Mouse (Mus musculus) embryonic facial prominence, embryonic 11.5 days (tissue): ENCODE measurements at regions not wholly inside any gene's neighbourhood (a gene's known extent, or its start where the extent isn't known, plus 50 kb on each side); places are given as distances from the start of the nearest gene placed in this dataset.
"Not testable (repeated sequence)": the region's sequence is repeated elsewhere in the genome, so short reads cannot be mapped to it uniquely, and the experiment has no call there.

Experiments
- ATAC-seq: fragments of 200-750 bp; cut with Nextera tagmentation; replicated peaks from 2 replicates; pipeline ENCODE4 v1.8.0; 2017; ENCODE audit warnings: low read depth; ENCODE audit not compliant: insufficient number of reproducible peaks, low FRiP score, low TSS enrichment
- DNase-seq: peaks from one replicate; pipeline ENCODE4 v3.0.0-alpha.2; 2015; ENCODE audit warnings: low spot score
- H3K27ac ChIP-seq: fragments of 300-500 bp; sonication (generic); replicated peaks from 2 replicates; pipeline ENCODE4 v1.5.1; 2014; ENCODE audit warnings: mild to moderate bottlenecking, low read depth, low read length, control low read depth
- H3K27me3 ChIP-seq: fragments of 300-500 bp; sonication (generic); 2 replicates; pipeline ENCODE4 v1.6.1; 2014; ENCODE audit warnings: mild to moderate bottlenecking, low read length, moderate library complexity, mixed read lengths; ENCODE audit not compliant: control insufficient read depth, insufficient read depth
- H3K36me3 ChIP-seq: fragments of 300-500 bp; sonication (generic); replicated peaks from 2 replicates; pipeline ENCODE4 v1.6.1; 2014; ENCODE audit warnings: low read depth, mild to moderate bottlenecking, low read length, moderate library complexity, mixed read lengths; ENCODE audit not compliant: control insufficient read depth, insufficient read depth
- H3K4me1 ChIP-seq: fragments of 300-500 bp; sonication (generic); 2 replicates; pipeline ENCODE4 v1.6.1; 2014; ENCODE audit warnings: low read length, mixed read lengths; ENCODE audit not compliant: control insufficient read depth, insufficient read depth
- H3K4me2 ChIP-seq: fragments of 300-500 bp; sonication (generic); 2 replicates; pipeline ENCODE4 v1.6.1; 2014; ENCODE audit warnings: low read depth, mild to moderate bottlenecking, control low read depth, low read length, moderate library complexity
- H3K4me3 ChIP-seq: fragments of 300-500 bp; sonication (generic); 2 replicates; pipeline ENCODE4 v1.5.1; 2014; ENCODE audit warnings: low read depth, low read length, control low read depth
- H3K9ac ChIP-seq: fragments of 300-500 bp; sonication (generic); replicated peaks from 2 replicates; pipeline ENCODE4 v1.6.1; 2014; ENCODE audit warnings: mild to moderate bottlenecking, control low read depth, low read length
- H3K9me3 ChIP-seq: fragments of 300-500 bp; sonication (generic); replicated peaks from 2 replicates; pipeline ENCODE4 v1.6.1; 2016; ENCODE audit warnings: mild to moderate bottlenecking, low read length, inconsistent platforms, mixed read lengths; ENCODE audit not compliant: control insufficient read depth
- WGBS: fragments of 180-500 bp; shearing (Covaris S2); extraction: QIAGEN DNeasy Blood & Tissue Kit; methylation state at CpG from one replicate; pipeline ENCODE4 v1.1.7; 2014; 5-methylcytosine and 5-hydroxymethylcytosine counted together

- H3K9me3 ChIP-seq, result no peaks in the 10 kb centered on the region
- 65% methylated on average over 13 of the region's 13 CpGs for WGBS
- no peaks in the 10 kb centered on the region for H3K4me1 ChIP-seq
- no peaks in the 10 kb centered on the region for H3K36me3 ChIP-seq
- H3K27ac ChIP-seq, result no peak overlapping the region
- no peak overlapping the region for H3K4me3 ChIP-seq
- no peak overlapping the region for H3K9ac ChIP-seq
- DNase-seq (no peak), ATAC-seq (no peak)
- no peaks in the 10 kb centered on the region for H3K27me3 ChIP-seq
- no peak overlapping the region for H3K4me2 ChIP-seq
Measured at GRCm38 (mm10) chr13:52345375-52346026, 185.6 kb downstream of the Diras2 start.

GRCm38 (mm10) chr13:52346027-52346375 lies 185.1 kb downstream of the Diras2 start:
- Histone ChIP-seq H3K9ac (no peak overlapping the region), H3K4me2 (no peak overlapping the region), H3K4me3 (no peak overlapping the region), H3K4me1 (no peaks in the 10 kb centered on the region), H3K27me3 (no peaks in the 10 kb centered on the region), H3K27ac (no peak overlapping the region), H3K36me3 (no peaks in the 10 kb centered on the region), H3K9me3 (no peaks in the 10 kb centered on the region)
- 87% methylated on average over 5 of the region's 5 CpGs for WGBS
- DNase-seq (no peak), ATAC-seq (no peak)

- Histone ChIP-seq H3K36me3 (no peaks in the 10 kb centered on the region), H3K4me3 (no peak overlapping the region), H3K4me1 (no peaks in the 10 kb centered on the region), H3K4me2 (no peak overlapping the region), H3K27me3 (no peaks in the 10 kb centered on the region), H3K27ac (no peak overlapping the region), H3K9ac (no peak overlapping the region), H3K9me3 (no peaks in the 10 kb centered on the region)
- ATAC-seq (no peak), DNase-seq (no peak)
- WGBS, result 60% methylated on average over 2 of the region's 2 CpGs
Measured at GRCm38 (mm10) chr13:52347631-52348030, 183.4 kb downstream of the Diras2 start.

- Histone ChIP-seq H3K4me1 (no peaks in the 10 kb centered on the region), H3K4me2 (no peak overlapping the region), H3K9ac (no peak overlapping the region), H3K27me3 (no peaks in the 10 kb centered on the region), H3K36me3 (no peaks in the 10 kb centered on the region), H3K4me3 (no peak overlapping the region), H3K27ac (no peak overlapping the region), H3K9me3 (no peaks in the 10 kb centered on the region)
- ATAC-seq, result no peak
- DNase-seq, result no peak
- WGBS, result 84% methylated on average over 5 of the region's 5 CpGs
Measured at GRCm38 (mm10) chr13:52349606-52350005, 181.5 kb downstream of the Diras2 start.

GRCm38 (mm10) chr13:52352576-52352975 lies 178.5 kb downstream of the Diras2 start:
- H3K27ac ChIP-seq, result no peak overlapping the region
- no peak overlapping the region for H3K9ac ChIP-seq
- H3K4me1 ChIP-seq, result no peaks in the 10 kb centered on the region
- no peaks in the 10 kb centered on the region for H3K36me3 ChIP-seq
- H3K27me3 ChIP-seq, result no peaks in the 10 kb centered on the region
- WGBS, result 65% methylated on average over 4 of the region's 4 CpGs
- ATAC-seq (no peak), DNase-seq (peak; percentile 48)
- H3K4me2 ChIP-seq, result no peak overlapping the region
- H3K9me3 ChIP-seq, result no peaks in the 10 kb centered on the region
- H3K4me3 ChIP-seq, result no peak overlapping the region

- 75% methylated on average over 3 of the region's 3 CpGs for WGBS
- no peak overlapping the region for H3K4me3 ChIP-seq
- ATAC-seq (no peak), DNase-seq (no peak)
- no peaks in the 10 kb centered on the region for H3K27me3 ChIP-seq
- no peak overlapping the region for H3K27ac ChIP-seq
- H3K9ac ChIP-seq, result no peak overlapping the region
- H3K9me3 ChIP-seq, result no peaks in the 10 kb centered on the region
- no peaks in the 10 kb centered on the region for H3K4me1 ChIP-seq
- H3K4me2 ChIP-seq, result no peak overlapping the region
- no peaks in the 10 kb centered on the region for H3K36me3 ChIP-seq
Measured at GRCm38 (mm10) chr13:52353437-52353836, 177.6 kb downstream of the Diras2 start.

- Histone ChIP-seq H3K4me2 (no peak overlapping the region), H3K4me3 (no peak overlapping the region), H3K9me3 (no peaks in the 10 kb centered on the region), H3K27ac (no peak overlapping the region), H3K4me1 (no peaks in the 10 kb centered on the region), H3K9ac (no peak overlapping the region), H3K36me3 (no peaks in the 10 kb centered on the region), H3K27me3 (no peaks in the 10 kb centered on the region)
- WGBS, result 61% methylated on average over 2 of the region's 2 CpGs
- no peak for DNase-seq
- no peak for ATAC-seq
Measured at GRCm38 (mm10) chr13:52353966-52354365, 177.1 kb downstream of the Diras2 start.

- not testable (repeated sequence) for H3K27ac ChIP-seq, H3K36me3 ChIP-seq, H3K4me3 ChIP-seq, H3K27me3 ChIP-seq, ATAC-seq, H3K4me1 ChIP-seq, DNase-seq, H3K4me2 ChIP-seq, H3K9me3 ChIP-seq, H3K9ac ChIP-seq
- WGBS, result 90% methylated on average over 4 of the region's 4 CpGs
Measured at GRCm38 (mm10) chr13:52355921-52356320, 175.2 kb downstream of the Diras2 start.
